ENCODE assay signal across 24 mouse cellular contexts in genomic region chr1:174971895-174972294, GRCm38 (mm10). TPM values are rescaled to one million over a fixed set of nuclear protein-coding genes. Genes with fewer than 3 reads are reported as not detected.
DNase-seq lines count a peak whose midpoint lies in the region; ATAC-seq and TF ChIP-seq lines count a peak whose summit lies in the region.
"Had no signal": no experiment of that assay in that cellular context is flagged by ENCODE, and none has a peak within 500 bp of the region (broad histone marks: within the 10 kb centered on the region; RNA-seq: fewer than 3 reads in every experiment).

No protein-coding gene starts in this region.

- no peaks in the 10 kb centered on the region for H3K4me1 ChIP-seq in hindbrain, embryonic 14.5 days (replicated peaks; ENCODE audit: control insufficient read depth, insufficient read depth, low read length)
- H3K4me1 ChIP-seq in hindbrain, embryonic 13.5 days (replicated peaks): 0 out of 2 replicates have a peak, but pooled peaks cover 3% of the 10 kb centered on the region
- H3K4me1 ChIP-seq in embryonic facial prominence, embryonic 10.5 days: peaks cover 6% of the 10 kb centered on the region; the same call in 1 of the 2 replicates
- H3K4me1 ChIP-seq in limb, embryonic 14.5 days (ENCODE audit: control insufficient read depth, insufficient read depth, low read length): 0 out of 2 replicates have a peak, but pooled peaks cover 3% of the 10 kb centered on the region
- H3K4me1 ChIP-seq: hindbrain, embryonic 10.5 days; megakaryocyte, embryonic 14.5 days had no signal

- no peaks in the 10 kb centered on the region for H3K9me3 ChIP-seq in hindbrain, embryonic 14.5 days (ENCODE audit: control insufficient read depth, low read length)
- no peaks in the 10 kb centered on the region for H3K9me3 ChIP-seq in hindbrain, embryonic 13.5 days
- no peaks in the 10 kb centered on the region for H3K9me3 ChIP-seq in embryonic facial prominence, embryonic 10.5 days
- H3K9me3 ChIP-seq in limb, embryonic 14.5 days (ENCODE audit: control insufficient read depth, low read length): no peaks in the 10 kb centered on the region
- H3K9me3 ChIP-seq: hindbrain, embryonic 10.5 days had no signal

- no peak overlapping the region for H3K27ac ChIP-seq in hindbrain, embryonic 14.5 days
- no peak overlapping the region for H3K27ac ChIP-seq in hindbrain, embryonic 13.5 days
- no peak overlapping the region for H3K27ac ChIP-seq in embryonic facial prominence, embryonic 10.5 days (replicated peaks)
- no peak overlapping the region for H3K27ac ChIP-seq in limb, embryonic 14.5 days (replicated peaks; ENCODE audit: low read depth, low read length)
- H3K27ac ChIP-seq: heart, adult 2 months; hindbrain, embryonic 10.5 days had no signal

- H3K9ac ChIP-seq in hindbrain, embryonic 14.5 days: no peak overlapping the region
- no peak overlapping the region for H3K9ac ChIP-seq in hindbrain, embryonic 13.5 days
- H3K9ac ChIP-seq in limb, embryonic 14.5 days (ENCODE audit: low read depth, low read length, severe bottlenecking): no peak overlapping the region
- H3K9ac ChIP-seq: liver, postnatal 0 days had no signal

- no peak overlapping the region for H3K4me3 ChIP-seq in hindbrain, embryonic 14.5 days (replicated peaks; ENCODE audit: low read length)
- no peak overlapping the region for H3K4me3 ChIP-seq in hindbrain, embryonic 13.5 days
- H3K4me3 ChIP-seq in embryonic facial prominence, embryonic 10.5 days: no peak overlapping the region
- no peak overlapping the region for H3K4me3 ChIP-seq in limb, embryonic 14.5 days (replicated peaks; ENCODE audit: low read length)
- H3K4me3 ChIP-seq: erythroblast, embryonic 14.5 days; heart, adult 2 months; hindbrain, embryonic 10.5 days; megakaryocyte, embryonic 14.5 days had no signal

- H3K36me3 ChIP-seq in hindbrain, embryonic 14.5 days (replicated peaks; ENCODE audit: control insufficient read depth, insufficient read depth): no peaks in the 10 kb centered on the region
- H3K36me3 ChIP-seq in hindbrain, embryonic 13.5 days: no peaks in the 10 kb centered on the region
- H3K36me3 ChIP-seq in embryonic facial prominence, embryonic 10.5 days (replicated peaks): no peaks in the 10 kb centered on the region
- H3K36me3 ChIP-seq in limb, embryonic 14.5 days (ENCODE audit: control insufficient read depth, insufficient read depth, low read length): no peaks in the 10 kb centered on the region
- H3K36me3 ChIP-seq: hindbrain, embryonic 10.5 days had no signal

- H3K27me3 ChIP-seq in hindbrain, embryonic 14.5 days (ENCODE audit: control insufficient read depth, insufficient read depth, low read length): no peaks in the 10 kb centered on the region
- no peaks in the 10 kb centered on the region for H3K27me3 ChIP-seq in hindbrain, embryonic 13.5 days
- no peaks in the 10 kb centered on the region for H3K27me3 ChIP-seq in embryonic facial prominence, embryonic 10.5 days (replicated peaks; ENCODE audit: low read depth, poor library complexity, severe bottlenecking)
- no peaks in the 10 kb centered on the region for H3K27me3 ChIP-seq in limb, embryonic 14.5 days (ENCODE audit: control insufficient read depth, insufficient read depth, low read length)
- H3K27me3 ChIP-seq: megakaryocyte, embryonic 14.5 days had no signal

- no peak for DNase-seq in hindbrain, embryonic 14.5 days (ENCODE audit: low spot score)
- DNase-seq in 3T3-L1 (ENCODE audit: low read depth, low spot score): peak; percentile 8
- DNase-seq in embryonic facial prominence, embryonic 10.5 days (ENCODE audit: low spot score): peak; percentile 22
- DNase-seq in limb, embryonic 14.5 days (ENCODE audit: low spot score): peak; percentile 40
- no peak for DNase-seq in natural killer cell, adult 2 months (ENCODE audit: low spot score in 2 of 2)
- DNase-seq in left cerebral cortex, postnatal 36 days (ENCODE audit: low spot score in 2 of 2): no peak
- DNase-seq in layer of hippocampus, postnatal 36 days: no peak
- DNase-seq: adrenal gland, adult 2 months; cerebellum, adult 8-10 months; gastrocnemius, postnatal 14 days; heart, adult 2 months; kidney, adult 9 months; kidney, postnatal 36 days; layer of hippocampus, adult 9-11 months; liver; liver, postnatal 0 days; thymus, postnatal 25 days had no signal

- WGBS in hindbrain, embryonic 14.5 days: 73% methylated on average over 6 of the region's 6 CpGs
- WGBS in hindbrain, embryonic 13.5 days: 72% methylated on average over 6 of the region's 6 CpGs
- 58% methylated on average over 6 of the region's 6 CpGs for WGBS in embryonic facial prominence, embryonic 10.5 days
- 39% methylated on average over 6 of the region's 6 CpGs for WGBS in limb, embryonic 14.5 days

- ATAC-seq in hindbrain, embryonic 14.5 days (ENCODE audit: low FRiP score): 0 out of 2 replicates have a peak, but pooled peaks have one; percentile 40
- no peak for ATAC-seq in hindbrain, embryonic 13.5 days (ENCODE audit: low FRiP score)
- peak; percentile 44; the same call in 1 of the 2 replicates for ATAC-seq in limb, embryonic 14.5 days (ENCODE audit: low FRiP score, low read depth)
- ATAC-seq: forebrain, embryonic 14.5 days; liver, postnatal 0 days; midbrain, embryonic 16.5 days had no signal

- no peak overlapping the region for H3K4me2 ChIP-seq in hindbrain, embryonic 14.5 days (replicated peaks)
- H3K4me2 ChIP-seq in hindbrain, embryonic 13.5 days: no peak overlapping the region
- H3K4me2 ChIP-seq in limb, embryonic 14.5 days (replicated peaks; ENCODE audit: low read depth, low read length, severe bottlenecking): no peak overlapping the region

- TF ChIP-seq POLR2A in limb, embryonic 14.5 days (IDR thresholded peaks at IDR 0.05; ENCODE audit: borderline replicate concordance, extremely low read depth, insufficient read depth, insufficient read length): no peak

- intact Hi-C loops in left cerebral cortex, postnatal 36 days (cut with DNase I): no loop called here

RNA-seq across cellular contexts. Expression of gene Grem2, which starts 50.3 kb away (rescaled TPM):
- 1.8 and 2.6 TPM in 2 replicates for polyA plus RNA-seq in hindbrain, embryonic 14.5 days (2014; fragmentation: Nextera tagmentation; extraction: Ambion mirVana)
- polyA plus RNA-seq in hindbrain, embryonic 13.5 days (2015; fragmentation: Nextera tagmentation; extraction: Ambion mirVana): 1.4 and 1.5 TPM in 2 replicates
- polyA plus RNA-seq in embryonic facial prominence, embryonic 10.5 days (2016; fragmentation: Nextera tagmentation; extraction: Ambion mirVana): 0.52 and 0.74 TPM in 2 replicates
- polyA plus RNA-seq in limb, embryonic 14.5 days (2012; rRNA removed): 6.2 and 6.4 TPM in 2 replicates
- polyA plus RNA-seq in limb, embryonic 14.5 days (2014; fragmentation: Nextera tagmentation; extraction: Ambion mirVana): 1.7 and 2.2 TPM in 2 replicates
- 10 to 100 TPM; 22.6 to 24.2 TPM for total RNA-seq in left cerebral cortex, postnatal 36 days (2021)
- total RNA-seq in layer of hippocampus, postnatal 36 days (2021): 10 to 100 TPM; 14.0 to 14.1 TPM
- total RNA-seq: neutrophil, adult 5-6 weeks had no signal
- polyA plus RNA-seq: erythroblast, embryonic 14.5 days had no signal

Comparison
In these comparisons a context has a peak if more than half of its experiments do, and no peak if none do; other contexts are left out.
1. DNase-seq: peak in 3T3-L1 (single experiment), embryonic facial prominence, embryonic 10.5 days (single experiment) and limb, embryonic 14.5 days (single experiment); none in hindbrain, embryonic 14.5 days (single experiment), natural killer cell, adult 2 months (0 of 2), left cerebral cortex, postnatal 36 days (0 of 2) and layer of hippocampus, postnatal 36 days (0 of 2).